Mouse (Mus musculus) limb, embryonic 14.5 days (tissue): ENCODE data around the gene Podxl2. TPM values are rescaled to one million over a fixed set of nuclear protein-coding genes. Genes with fewer than 3 reads are reported as not detected.
A peak's percentile ranks its signal among the peaks of the same experiment; 100 is the strongest.

Source experiments
- ATAC-seq: fragments of 200-750 bp; cut with Nextera tagmentation; 2 replicates; pipeline ENCODE4 v1.8.0; 2017; ENCODE audit warnings: low read depth, moderate number of reproducible peaks, moderate TSS enrichment; ENCODE audit not compliant: low FRiP score
- DNase-seq: peaks from one replicate; pipeline ENCODE4 v3.0.0-alpha.2; 2015; ENCODE audit warnings: low spot score
- H3K27ac ChIP-seq: fragments of 300-500 bp; sonication (generic); replicated peaks from 2 replicates; pipeline ENCODE4 v1.5.1; 2014; ENCODE audit warnings: low read depth, mild to moderate bottlenecking, low read length, moderate library complexity, mixed read lengths
- H3K27me3 ChIP-seq: fragments of 300-500 bp; sonication (generic); 2 replicates; pipeline ENCODE4 v1.6.1; 2014; ENCODE audit warnings: low read length, mixed read lengths; ENCODE audit not compliant: control insufficient read depth, insufficient read depth
- H3K36me3 ChIP-seq: fragments of 300-500 bp; sonication (generic); 2 replicates; pipeline ENCODE4 v1.6.1; 2014; ENCODE audit warnings: mild to moderate bottlenecking, low read length, moderate library complexity, mixed read lengths; ENCODE audit not compliant: control insufficient read depth, insufficient read depth
- H3K4me1 ChIP-seq: fragments of 300-500 bp; sonication (generic); 2 replicates; pipeline ENCODE4 v1.6.1; 2014; ENCODE audit warnings: antibody characterized with exemption, low read length, mixed read lengths; ENCODE audit not compliant: control insufficient read depth, insufficient read depth
- H3K4me2 ChIP-seq: fragments of 300-500 bp; sonication (generic); replicated peaks from 2 replicates; pipeline ENCODE4 v1.6.1; 2014; ENCODE audit warnings: low read depth, mild to moderate bottlenecking, low read length, moderate library complexity; ENCODE audit not compliant: severe bottlenecking
- H3K4me3 ChIP-seq: fragments of 300-500 bp; sonication (generic); replicated peaks from 2 replicates; pipeline ENCODE4 v1.5.1; 2014; ENCODE audit warnings: low read length
- H3K9ac ChIP-seq: fragments of 300-500 bp; sonication (generic); 2 replicates; pipeline ENCODE4 v1.6.1; 2014; ENCODE audit warnings: mild to moderate bottlenecking, low read depth, low read length, moderate library complexity; ENCODE audit not compliant: severe bottlenecking
- H3K9me3 ChIP-seq: fragments of 300-500 bp; sonication (generic); 2 replicates; pipeline ENCODE4 v1.6.1; 2016; ENCODE audit warnings: low read length; ENCODE audit not compliant: control insufficient read depth
- POLR2A ChIP-seq: fragments of 200-500 bp; IDR thresholded peaks from 2 replicates; pipeline ENCODE4 v1.8.0; 2012; ENCODE audit warnings: inconsistent platforms, mild to moderate bottlenecking, moderate library complexity, borderline replicate concordance; ENCODE audit not compliant: insufficient read depth, insufficient read length; ENCODE audit errors: extremely low read depth
- WGBS: fragments of 180-500 bp; shearing (Covaris S2); extraction: QIAGEN DNeasy Blood & Tissue Kit; methylation state at CpG from one replicate; pipeline ENCODE4 v1.1.7; 2014; 5-methylcytosine and 5-hydroxymethylcytosine counted together
- polyA plus RNA-seq, 2 experiments: library from polyadenylated mRNA; depleted of rRNA in 1 of 2; stranded (reverse) in 1 of 2; unstranded in 1 of 2; fragments of >200 nt; fragmentation: Nextera tagmentation in 1 of 2; extraction: Ambion mirVana in 1 of 2; gene quantifications; 2 replicates each; pipeline versions ENCODE4 v1.2.1 to v1.2.3; 2012 to 2014

Gene Podxl2
- polyA plus RNA-seq, 2 experiments = 96.2 to 192 TPM

GRCm38 (mm10) chr6:88809091-88810037, 65.5 kb downstream of the Podxl2 start:
- WGBS = 63% methylated on average over 23 of the region's 23 CpGs
- no peaks in the 10 kb centered on the region for H3K27me3 ChIP-seq
- peaks cover 2% of the 10 kb centered on the region for H3K4me1 ChIP-seq
- no peak overlapping the region for H3K9ac ChIP-seq
- no peak overlapping the region for H3K4me3 ChIP-seq
- H3K27ac ChIP-seq = no peak overlapping the region
- H3K9me3 ChIP-seq = no peaks in the 10 kb centered on the region
- TF ChIP-seq POLR2A = no peak
- ATAC-seq (no peak), DNase-seq (no peak)
- H3K36me3 ChIP-seq = no peaks in the 10 kb centered on the region
- H3K4me2 ChIP-seq = no peak overlapping the region

- no peak overlapping the region for H3K4me3 ChIP-seq
- 88% methylated on average over 17 of the region's 17 CpGs for WGBS
- H3K27me3 ChIP-seq = no peaks in the 10 kb centered on the region
- no peak overlapping the region for H3K9ac ChIP-seq
- no peak for TF ChIP-seq POLR2A
- no peaks in the 10 kb centered on the region for H3K9me3 ChIP-seq
- H3K4me2 ChIP-seq = no peak overlapping the region
- H3K36me3 ChIP-seq = no peaks in the 10 kb centered on the region
- no peak for DNase-seq
- no peak for ATAC-seq
- no peak overlapping the region for H3K27ac ChIP-seq
- H3K4me1 ChIP-seq = no peaks in the 10 kb centered on the region
Measured at GRCm38 (mm10) chr6:88804966-88805577, 69.8 kb downstream of the Podxl2 start.

GRCm38 (mm10) chr6:88803957-88804695, 70.7 kb downstream of the Podxl2 start:
- TF ChIP-seq POLR2A = no peak
- Histone ChIP-seq H3K27ac (no peak overlapping the region), H3K27me3 (no peaks in the 10 kb centered on the region), H3K4me3 (no peak overlapping the region), H3K4me1 (no peaks in the 10 kb centered on the region), H3K9me3 (no peaks in the 10 kb centered on the region), H3K4me2 (no peak overlapping the region), H3K9ac (no peak overlapping the region), H3K36me3 (no peaks in the 10 kb centered on the region)
- 87% methylated on average over 4 of the region's 4 CpGs for WGBS
- no peak for ATAC-seq
- DNase-seq = no peak

GRCm38 (mm10) chr6:88803051-88803450, 71.8 kb downstream of the Podxl2 start:
- ATAC-seq (no peak), DNase-seq (no peak)
- Histone ChIP-seq H3K4me1 (no peaks in the 10 kb centered on the region), H3K36me3 (no peaks in the 10 kb centered on the region), H3K9ac (no peak overlapping the region), H3K27me3 (no peaks in the 10 kb centered on the region), H3K4me3 (no peak overlapping the region), H3K9me3 (no peaks in the 10 kb centered on the region), H3K27ac (no peak overlapping the region), H3K4me2 (no peak overlapping the region)
- 88% methylated on average over 7 of the region's 7 CpGs for WGBS
- no peak for TF ChIP-seq POLR2A

GRCm38 (mm10) chr6:88800735-88801134, 74.1 kb downstream of the Podxl2 start:
- Histone ChIP-seq H3K4me1 (no peaks in the 10 kb centered on the region), H3K27ac (0 out of 2 replicates have a peak overlapping the region, but pooled peaks have one; percentile 8), H3K36me3 (no peaks in the 10 kb centered on the region), H3K9me3 (no peaks in the 10 kb centered on the region), H3K27me3 (no peaks in the 10 kb centered on the region), H3K4me3 (no peak overlapping the region), H3K9ac (no peak overlapping the region), H3K4me2 (no peak overlapping the region)
- ATAC-seq (no peak), DNase-seq (no peak)
- WGBS = 16% methylated on average over 3 of the region's 3 CpGs
- TF ChIP-seq POLR2A = no peak
